Mouse (Mus musculus): ENCODE data around the gene Kirrel2. TPM values are rescaled to one million over a fixed set of nuclear protein-coding genes. Genes with fewer than 3 reads are reported as not detected.

The Kirrel2 gene
- polyA plus RNA-seq (2012; rRNA removed), result 0.35 and 0.52 TPM in 2 replicates

DNA sequence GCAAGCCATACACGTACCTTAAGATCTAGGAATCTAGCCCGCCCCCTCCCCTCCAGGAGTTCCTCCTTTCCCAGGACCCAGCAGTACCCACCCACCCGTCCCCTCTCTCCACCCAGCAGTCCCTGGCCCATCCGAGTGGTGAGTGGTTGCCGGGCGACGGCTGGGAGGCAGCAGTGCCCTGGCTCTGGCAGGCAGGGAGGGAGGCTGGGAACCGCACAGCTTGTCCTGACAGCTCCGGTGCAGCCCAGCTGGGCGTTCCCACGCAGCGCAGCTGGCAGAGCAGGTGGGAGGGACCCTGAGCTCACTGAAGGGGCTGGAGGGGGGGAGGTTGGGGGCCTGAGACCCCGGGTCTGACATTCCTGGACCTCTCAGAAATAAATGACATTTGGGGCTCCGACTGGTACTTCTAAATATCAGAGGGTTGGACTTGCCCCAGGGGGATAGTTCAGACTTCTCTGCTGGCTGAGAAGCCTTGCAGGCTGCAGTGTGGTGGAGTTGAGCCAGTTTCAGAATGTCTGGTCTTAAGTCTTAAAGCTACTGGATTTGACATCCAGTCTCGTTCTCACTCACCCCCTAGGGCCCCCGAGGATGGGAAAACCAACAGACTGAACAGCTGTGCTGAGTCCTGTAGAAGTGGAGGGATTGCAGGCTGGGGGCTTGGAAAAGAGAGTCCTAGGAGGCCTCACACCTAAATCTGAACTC, at the start of gene Kirrel2, which contains the start of gene Nphs1:
Gene Kirrel2 (minus strand): TSS at position 62 of the 702 bp plus-strand sequence.
Gene Nphs1 (plus strand): TSS at position 687 of the 702 bp plus-strand sequence.

DNA sequence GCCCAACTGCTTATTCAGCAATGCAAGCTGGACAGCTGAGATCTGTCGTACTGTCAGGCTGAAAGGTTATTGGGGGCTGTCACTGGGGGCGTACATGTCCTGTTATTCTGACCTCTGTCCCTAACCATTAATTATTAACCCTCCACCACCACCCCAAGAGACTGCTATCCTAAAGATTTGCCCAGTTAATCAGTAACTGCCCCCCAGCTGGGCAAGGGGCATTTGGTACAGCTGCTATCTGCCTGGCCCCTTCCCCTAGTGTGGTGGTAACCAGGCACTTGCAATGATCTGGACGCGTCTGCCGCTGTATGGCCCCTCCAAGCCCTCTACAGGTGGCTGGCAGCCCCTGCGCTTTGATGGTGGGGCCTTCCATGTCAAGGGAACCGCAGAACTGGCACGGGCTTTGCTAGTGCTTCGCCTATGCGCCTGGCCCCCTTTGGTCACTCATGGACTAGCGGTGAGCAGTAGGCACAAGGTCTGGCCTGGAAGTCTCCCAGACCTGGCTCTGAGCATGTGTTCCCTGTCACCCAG, 36.0 kb upstream of the Kirrel2 start, which contains the start of gene Prodh2:
Gene Prodh2 (plus strand): TSS at position 222 of the 531 bp plus-strand sequence.

DNA sequence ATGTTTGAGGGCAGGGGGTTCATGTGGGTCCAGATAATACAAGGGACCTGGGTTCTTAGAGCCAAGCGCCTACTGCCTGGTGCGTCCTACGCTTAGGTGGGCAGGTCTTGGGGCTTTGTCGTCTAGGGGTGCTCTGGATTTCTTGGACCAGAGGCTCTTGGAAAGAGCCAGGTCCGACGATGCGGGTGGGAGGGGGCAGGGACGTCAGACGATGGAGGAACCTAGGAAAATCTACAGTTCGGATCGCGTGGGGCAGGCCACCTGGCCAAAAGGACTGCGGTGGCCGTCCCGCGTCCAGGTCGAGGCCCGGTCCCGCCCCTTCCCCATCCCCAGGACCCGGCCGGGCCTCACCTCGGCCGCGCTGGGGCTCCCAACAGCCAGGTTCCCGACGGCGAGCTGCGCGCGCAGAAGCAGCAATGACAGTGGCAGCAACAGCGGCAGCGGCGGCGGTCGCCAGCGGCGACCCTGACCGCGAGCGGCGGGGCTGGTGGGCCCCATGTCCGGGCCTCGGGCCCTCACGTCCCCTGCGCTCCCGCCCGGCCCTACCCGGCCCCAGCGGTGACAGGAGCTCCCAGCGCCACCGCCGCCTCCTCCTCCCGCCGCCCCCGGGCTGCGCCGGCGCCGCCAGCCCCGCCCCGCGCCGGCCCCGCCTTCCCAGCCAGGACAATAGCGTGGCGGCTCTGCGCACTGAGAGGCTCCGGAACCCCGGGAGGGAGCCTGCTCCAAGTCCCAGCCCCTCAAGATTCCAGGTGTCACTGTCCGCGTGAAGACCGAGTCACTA, 12.3 kb downstream of the Kirrel2 start, which contains the start of gene Aplp1:
Gene Aplp1 (minus strand): TSS at position 565 of the 781 bp plus-strand sequence.

DNA sequence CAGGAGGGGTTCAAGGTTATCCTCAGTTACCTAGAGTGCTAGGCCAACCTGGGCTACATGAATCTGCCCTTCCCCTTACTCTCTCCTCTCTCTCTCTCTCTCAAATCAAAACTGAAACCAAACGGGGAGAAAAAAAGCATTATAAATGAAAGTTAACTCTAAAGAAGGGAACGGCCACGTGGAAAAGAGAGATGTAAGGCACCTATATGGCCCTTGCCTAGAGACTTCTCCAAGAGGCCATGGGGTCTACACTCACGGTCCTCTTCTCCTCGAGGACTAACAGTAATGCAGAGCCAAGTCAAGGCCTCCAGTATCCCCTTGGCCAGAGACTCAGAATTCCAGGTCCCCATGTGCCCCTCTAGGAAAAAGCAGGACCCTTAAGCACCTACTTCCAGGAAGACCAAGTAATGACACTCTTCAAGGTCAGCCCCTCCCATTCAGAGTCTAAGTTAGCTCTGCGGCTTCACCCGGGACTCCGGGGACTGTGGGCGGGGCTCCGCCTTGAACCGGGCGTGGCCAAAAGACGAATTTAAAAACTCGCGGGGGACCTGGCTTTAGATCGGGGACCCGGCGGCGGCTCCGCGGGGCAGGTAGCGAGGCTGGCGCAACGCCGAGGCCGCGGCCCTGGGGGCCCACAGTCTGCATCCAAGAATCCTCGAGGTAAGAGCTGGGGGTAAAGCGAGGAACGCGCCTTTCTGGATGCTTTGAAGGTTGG, 36.2 kb downstream of the Kirrel2 start, which contains the start of gene Nfkbid:
Gene Nfkbid (plus strand): TSS at position 558 of the 715 bp plus-strand sequence.

DNA sequence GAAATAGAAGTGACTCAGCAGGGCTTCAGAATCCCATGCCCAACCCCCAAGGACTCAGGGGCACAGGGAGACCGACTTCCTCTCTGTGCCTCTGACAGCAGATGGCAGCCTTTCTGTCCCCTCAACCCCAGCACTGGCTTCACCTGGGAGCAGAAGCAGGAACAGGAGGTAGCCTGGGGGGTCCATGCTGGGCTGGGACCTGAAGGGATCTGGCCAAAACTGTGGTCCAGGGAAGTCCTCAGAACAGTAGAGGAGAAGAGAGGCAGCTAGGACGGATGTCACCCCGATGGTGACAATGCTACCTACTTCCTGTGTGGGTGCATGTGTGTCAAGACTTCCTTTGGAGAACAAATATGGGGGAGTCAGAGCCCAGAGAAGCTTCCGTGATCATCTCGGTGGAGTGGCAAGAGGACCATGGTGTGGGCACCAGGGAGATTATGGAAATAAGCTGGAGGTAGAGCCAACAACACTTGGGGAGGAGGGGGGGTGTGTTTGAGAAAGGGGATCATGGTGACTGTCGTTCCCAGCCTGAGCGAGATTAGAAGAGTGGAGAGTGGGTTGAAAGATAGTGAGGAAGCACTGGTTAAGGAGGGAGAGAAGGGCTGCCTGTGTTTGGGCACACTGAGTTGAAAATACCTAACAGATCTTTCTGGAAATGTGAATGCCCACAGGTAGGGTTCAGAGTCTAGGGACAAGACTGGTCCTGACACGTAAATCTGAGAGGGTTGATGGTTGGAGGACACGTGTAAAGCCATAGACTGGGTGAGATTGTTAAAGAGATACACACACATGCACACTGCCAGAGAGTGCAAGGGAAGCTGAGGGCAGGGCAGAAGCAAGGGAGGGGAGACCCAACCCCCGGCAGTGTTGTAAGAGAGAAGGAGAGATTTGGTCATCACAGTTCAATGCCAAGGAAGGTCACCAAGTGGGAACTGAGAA, 37.7 kb downstream of the Kirrel2 start, which contains the start of gene Hcst:
Gene Hcst (minus strand): TSS at position 294 of the 939 bp plus-strand sequence.

DNA sequence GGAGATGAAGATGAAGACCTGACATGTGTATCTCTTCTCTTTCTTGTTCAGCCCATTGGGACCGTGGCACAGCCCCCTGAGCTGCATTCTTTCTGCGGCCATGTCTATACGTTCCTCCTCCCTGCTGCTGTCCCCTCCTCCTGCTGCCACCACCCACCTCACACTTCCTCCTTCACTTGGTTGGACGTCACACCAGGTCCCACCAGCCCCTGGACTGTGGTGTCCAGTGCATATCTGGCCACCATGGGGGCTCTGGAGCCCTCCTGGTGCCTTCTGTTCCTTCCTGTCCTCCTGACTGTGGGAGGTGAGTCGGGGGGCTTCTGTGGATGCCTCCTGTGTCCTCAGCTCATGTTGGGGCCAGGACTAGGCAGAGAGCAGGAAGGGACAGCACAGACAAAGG, 43.9 kb downstream of the Kirrel2 start, which contains the start of gene Tyrobp:
Gene Tyrobp (plus strand): TSS at position 165 of the 400 bp plus-strand sequence.

Other genes with a start within 250 kb of the Kirrel2 start
- gene Polr2i, start 225.7 kb downstream of the Kirrel2 start, polyA plus RNA-seq (2012; rRNA removed), result 86.6 and 107 TPM in 2 replicates
- 46.0 and 55.7 TPM in 2 replicates for gene Tbcb, start 225.4 kb downstream of the Kirrel2 start, polyA plus RNA-seq (2012; rRNA removed)
- gene Ovol3, start 222.0 kb downstream of the Kirrel2 start, polyA plus RNA-seq (2012; rRNA removed), result not detected in 2 replicates
- 0.12 and 0.19 TPM in 2 replicates for gene Thap8, start 177.6 kb downstream of the Kirrel2 start, polyA plus RNA-seq (2012; rRNA removed)
- 20.8 and 23.2 TPM in 2 replicates for gene Wdr62, start 177.3 kb downstream of the Kirrel2 start, polyA plus RNA-seq (2012; rRNA removed)
- gene Clip3, start 166.0 kb downstream of the Kirrel2 start, polyA plus RNA-seq (2012; rRNA removed), result 11.3 and 14.7 TPM in 2 replicates
- gene Alkbh6, start 149.0 kb downstream of the Kirrel2 start, polyA plus RNA-seq (2012; rRNA removed), result 165 and 192 TPM in 2 replicates
- gene Syne4, start 142.9 kb downstream of the Kirrel2 start, polyA plus RNA-seq (2012; rRNA removed), result 11.0 and 13.9 TPM in 2 replicates
- 1.2 and 1.4 TPM in 2 replicates for gene E130208F15Rik, start 135.9 kb downstream of the Kirrel2 start, polyA plus RNA-seq (2012; rRNA removed)
- gene Sdhaf1, start 133.8 kb downstream of the Kirrel2 start, polyA plus RNA-seq (2012; rRNA removed), result 26.8 and 37.9 TPM in 2 replicates
- gene Lrfn3, start 94.9 kb downstream of the Kirrel2 start, polyA plus RNA-seq (2012; rRNA removed), result 25.6 and 26.3 TPM in 2 replicates
- gene Tyrobp, start 43.9 kb downstream of the Kirrel2 start, polyA plus RNA-seq (2012; rRNA removed), result 54.3 and 84.5 TPM in 2 replicates
- 12.2 and 17.0 TPM in 2 replicates for gene Hcst, start 37.8 kb downstream of the Kirrel2 start, polyA plus RNA-seq (2012; rRNA removed)
- gene Nfkbid, start 36.0 kb downstream of the Kirrel2 start, polyA plus RNA-seq (2012; rRNA removed), result 7.8 and 8.1 TPM in 2 replicates
- gene Aplp1, start 12.2 kb downstream of the Kirrel2 start, polyA plus RNA-seq (2012; rRNA removed), result 49.6 and 52.2 TPM in 2 replicates
- gene Nphs1, start 625 bp upstream of the Kirrel2 start, polyA plus RNA-seq (2012; rRNA removed), result 0.03 and 0.80 TPM in 2 replicates
- gene Prodh2, start 35.9 kb upstream of the Kirrel2 start, polyA plus RNA-seq (2012; rRNA removed), result not detected in 2 replicates
- gene Arhgap33, start 77.4 kb upstream of the Kirrel2 start, polyA plus RNA-seq (2012; rRNA removed), result 17.3 and 18.3 TPM in 2 replicates
- 80.2 and 99.4 TPM in 2 replicates for gene Hspb6, start 94.5 kb upstream of the Kirrel2 start, polyA plus RNA-seq (2012; rRNA removed)
- gene Proser3, start 94.6 kb upstream of the Kirrel2 start, polyA plus RNA-seq (2012; rRNA removed), result 8.5 TPM in 2 replicates
- gene Lin37, start 102.1 kb upstream of the Kirrel2 start, polyA plus RNA-seq (2012; rRNA removed), result 32.0 and 32.4 TPM in 2 replicates
- 40.8 and 56.2 TPM in 2 replicates for gene U2af1l4, start 105.6 kb upstream of the Kirrel2 start, polyA plus RNA-seq (2012; rRNA removed)
- gene Gm49396, start 105.7 kb upstream of the Kirrel2 start, polyA plus RNA-seq (2012; rRNA removed), result 1.2 and 1.4 TPM in 2 replicates
- 109 and 156 TPM in 2 replicates for gene Psenen, start 105.9 kb upstream of the Kirrel2 start, polyA plus RNA-seq (2012; rRNA removed)
- gene Igflr1, start 107.7 kb upstream of the Kirrel2 start, polyA plus RNA-seq (2012; rRNA removed), result 7.7 and 8.8 TPM in 2 replicates
- 46.0 and 47.1 TPM in 2 replicates for gene Kmt2b, start 131.0 kb upstream of the Kirrel2 start, polyA plus RNA-seq (2012; rRNA removed)
- gene Zbtb32, start 141.2 kb upstream of the Kirrel2 start, polyA plus RNA-seq (2012; rRNA removed), result 5.3 and 6.6 TPM in 2 replicates
- gene Upk1a, start 155.2 kb upstream of the Kirrel2 start, polyA plus RNA-seq (2012; rRNA removed), result 24.9 and 37.7 TPM in 2 replicates
- 423 and 473 TPM in 2 replicates for gene Cox6b1, start 168.5 kb upstream of the Kirrel2 start, polyA plus RNA-seq (2012; rRNA removed)
- gene Etv2, start 178.2 kb upstream of the Kirrel2 start, polyA plus RNA-seq (2012; rRNA removed), result not detected in 2 replicates
- 82.7 and 93.1 TPM in 2 replicates for gene Rbm42, start 192.6 kb upstream of the Kirrel2 start, polyA plus RNA-seq (2012; rRNA removed)
- gene Haus5, start 207.3 kb upstream of the Kirrel2 start, polyA plus RNA-seq (2012; rRNA removed), result 7.2 and 8.7 TPM in 2 replicates
- not detected in 2 replicates for gene Pmis2, start 213.9 kb upstream of the Kirrel2 start, polyA plus RNA-seq (2012; rRNA removed)
- gene 2200002J24Rik, start 241.2 kb upstream of the Kirrel2 start, polyA plus RNA-seq (2012; rRNA removed), result 0.91 and 1.2 TPM in 2 replicates

Data from colon, adult 2 months (tissue).